Mouse (Mus musculus) MEL (cell line): ENCODE data around the gene Ccdc141. TPM values are rescaled to one million over a fixed set of nuclear protein-coding genes. Genes with fewer than 3 reads are reported as not detected.
A peak's percentile ranks its signal among the peaks of the same experiment; 100 is the strongest.

Experiments
- DNase-seq: peaks from one replicate; pipeline ENCODE4 v3.0.0; 2011; ENCODE audit warnings: low read depth, low spot score
- H3K27ac ChIP-seq: 2 replicates; pipeline ENCODE4 v1.5.1; 2012; ENCODE audit warnings: low read depth, mild to moderate bottlenecking, control low read depth, low read length, moderate library complexity; ENCODE audit not compliant: control insufficient read depth
- H3K27me3 ChIP-seq, 2 experiments: fragments of 150-350 bp in 1 of 2; sonication (generic) in 1 of 2; 2 replicates each; pipeline ENCODE4 v1.6.1; 2012; ENCODE audit warnings: low read length in 2 of 2, mild to moderate bottlenecking in 2 of 2, improper control_type of control experiment in 1 of 2, moderate library complexity in 1 of 2; ENCODE audit not compliant: insufficient read depth in 2 of 2, control insufficient read depth in 1 of 2
- H3K36me3 ChIP-seq, 2 experiments: 2 replicates each; pipeline ENCODE4 v1.6.1; 2012 to 2014; ENCODE audit warnings: low read length in 2 of 2, improper control_type of control experiment in 1 of 2, inconsistent platforms in 1 of 2, mild to moderate bottlenecking in 1 of 2; ENCODE audit not compliant: insufficient read depth in 2 of 2, control insufficient read depth in 1 of 2
- H3K4me1 ChIP-seq, 2 experiments: fragments of 150-350 bp in 1 of 2; sonication (generic) in 1 of 2; 2 replicates each; pipeline ENCODE4 v1.6.1; 2012; ENCODE audit warnings: low read length in 2 of 2, improper control_type of control experiment in 1 of 2, mild to moderate bottlenecking in 1 of 2; ENCODE audit not compliant: insufficient read depth in 2 of 2, control insufficient read depth in 1 of 2
- H3K4me3 ChIP-seq, 2 experiments: fragments of 150-350 bp in 1 of 2; sonication (generic) in 1 of 2; 2 replicates each; pipeline ENCODE4 v1.5.1; 2012; ENCODE audit warnings: low read depth in 2 of 2, low read length in 2 of 2, mild to moderate bottlenecking in 2 of 2, moderate library complexity in 2 of 2, control low read depth in 1 of 2, improper control_type of control experiment in 1 of 2; ENCODE audit not compliant: control insufficient read depth in 1 of 2, insufficient read depth in 1 of 2
- H3K79me2 ChIP-seq: 2 replicates; pipeline ENCODE4 v1.6.1; 2012; ENCODE audit warnings: mild to moderate bottlenecking, low read length, moderate library complexity; ENCODE audit not compliant: control insufficient read depth, poor library complexity, insufficient read depth
- H3K9ac ChIP-seq: 2 replicates; pipeline ENCODE4 v1.6.1; 2012; ENCODE audit warnings: low read depth, mild to moderate bottlenecking, control low read depth, low read length, moderate library complexity; ENCODE audit not compliant: control insufficient read depth, poor library complexity, severe bottlenecking
- H3K9me3 ChIP-seq: fragments of 150-350 bp; sonication (generic); replicated peaks from 2 replicates; pipeline ENCODE4 v1.6.1; 2012; ENCODE audit warnings: mild to moderate bottlenecking, low read length, improper control_type of control experiment, moderate library complexity; ENCODE audit not compliant: insufficient read depth
- CHD1 ChIP-seq: IDR thresholded peaks from 2 replicates; pipeline ENCODE4 v1.6.1; 2012; ENCODE audit warnings: low read depth, mild to moderate bottlenecking, inconsistent platforms, low read length, improper control_type of control experiment
- CTCF ChIP-seq, 3 experiments: IDR thresholded peaks in 2 of 3; conservative IDR thresholded peaks in 1 of 3; 2 replicates each; pipeline ENCODE4 v1.5.1; 2011 to 2012; ENCODE audit warnings: low read length in 3 of 3, low read depth in 2 of 3, mild to moderate bottlenecking in 2 of 3, improper control_type of control experiment in 1 of 3, inconsistent platforms in 1 of 3, mixed read lengths in 1 of 3, moderate library complexity in 1 of 3; ENCODE audit not compliant: control insufficient read depth in 1 of 3, insufficient read depth in 1 of 3, poor library complexity in 1 of 3, severe bottlenecking in 1 of 3
- EP300 ChIP-seq, 2 experiments: IDR thresholded peaks; 2 replicates each; pipeline ENCODE4 v1.6.1; 2011; ENCODE audit warnings: improper control_type of control experiment in 2 of 2, low read length in 2 of 2, low read depth in 1 of 2, mild to moderate bottlenecking in 1 of 2
- GATA1 ChIP-seq: IDR thresholded peaks from 2 replicates; pipeline ENCODE4 v1.6.1; 2011; ENCODE audit warnings: low read depth, low read length, improper control_type of control experiment
- HCFC1 ChIP-seq: IDR thresholded peaks from 2 replicates; pipeline ENCODE4 v1.6.1; 2012; ENCODE audit warnings: low read depth, mild to moderate bottlenecking, inconsistent platforms, low read length, improper control_type of control experiment, moderate library complexity
- JUND ChIP-seq: IDR thresholded peaks from 2 replicates; pipeline ENCODE4 v1.6.1; 2011; ENCODE audit warnings: low read depth, mild to moderate bottlenecking, improper control_type of control experiment, low read length
- MAX ChIP-seq: IDR thresholded peaks from 2 replicates; pipeline ENCODE4 v1.6.1; 2011; ENCODE audit warnings: low read length, improper control_type of control experiment
- MAZ ChIP-seq: IDR thresholded peaks from 2 replicates; pipeline ENCODE4 v1.6.1; 2012; ENCODE audit warnings: low read depth, mild to moderate bottlenecking, inconsistent platforms, low read length, improper control_type of control experiment
- NELFE ChIP-seq: IDR thresholded peaks from 2 replicates; pipeline ENCODE4 v1.6.1; 2011; ENCODE audit warnings: low read depth, low read length, improper control_type of control experiment
- NRF1 ChIP-seq: IDR thresholded peaks from 2 replicates; pipeline ENCODE4 v1.6.1; 2014; ENCODE audit warnings: low read depth, mild to moderate bottlenecking, inconsistent platforms, low read length, improper control_type of control experiment, moderate library complexity; ENCODE audit not compliant: poor library complexity, insufficient read depth, severe bottlenecking
- POLR2AphosphoS5 ChIP-seq: IDR thresholded peaks from 2 replicates; pipeline ENCODE4 v1.6.1; 2012; ENCODE audit warnings: low read depth, borderline replicate concordance, mild to moderate bottlenecking, inconsistent platforms, low read length, moderate library complexity, mixed read lengths
- RAD21 ChIP-seq: IDR thresholded peaks from 2 replicates; pipeline ENCODE4 v1.6.1; 2011; ENCODE audit warnings: mild to moderate bottlenecking, low read depth, low read length, improper control_type of control experiment
- SIN3A ChIP-seq: IDR thresholded peaks from 2 replicates; pipeline ENCODE4 v1.6.1; 2012; ENCODE audit warnings: low read length, improper control_type of control experiment, inconsistent platforms
- SMC3 ChIP-seq: IDR thresholded peaks from 2 replicates; pipeline ENCODE4 v1.6.1; 2011; ENCODE audit warnings: low read depth, low read length, improper control_type of control experiment
- TAL1 ChIP-seq: IDR thresholded peaks from 2 replicates; pipeline ENCODE4 v1.6.1; 2012; ENCODE audit warnings: mild to moderate bottlenecking, inconsistent platforms, low read length, moderate library complexity, mixed read lengths
- UBTF ChIP-seq: IDR thresholded peaks from 2 replicates; pipeline ENCODE4 v1.6.1; 2012; ENCODE audit warnings: low read depth, mild to moderate bottlenecking, inconsistent platforms, low read length, improper control_type of control experiment, moderate library complexity, borderline replicate concordance; ENCODE audit not compliant: insufficient read depth
- USF2 ChIP-seq, 2 experiments: IDR thresholded peaks; 2 replicates each; pipeline ENCODE4 v1.6.1; 2011 to 2012; ENCODE audit warnings: improper control_type of control experiment in 2 of 2, low read length in 2 of 2, borderline replicate concordance in 1 of 2, inconsistent platforms in 1 of 2, low read depth in 1 of 2, mild to moderate bottlenecking in 1 of 2; ENCODE audit not compliant: insufficient read depth in 1 of 2
- ZNF384 ChIP-seq: IDR thresholded peaks from 2 replicates; pipeline ENCODE4 v1.6.1; 2012; ENCODE audit warnings: low read depth, mild to moderate bottlenecking, inconsistent platforms, low read length, improper control_type of control experiment
- polyA plus RNA-seq, 2 experiments: library from polyadenylated mRNA; stranded (reverse) in 1 of 2; unstranded in 1 of 2; fragments of >175 nt in 1 of 2; fragments of >200 nt in 1 of 2; gene quantifications; 2 replicates each; pipeline versions ENCODE4 v1.2.1 to v1.2.4; 2012; ENCODE audit warnings: low replicate concordance in 2 of 2, low read depth in 1 of 2; ENCODE audit not compliant: insufficient read length in 2 of 2, insufficient read depth in 1 of 2, missing spikeins in 1 of 2
- total RNA-seq: library from RNA; depleted of rRNA; stranded (reverse); fragments of 300-350 nt; gene quantifications from 2 replicates; pipeline ENCODE4 v1.2.3, GENCODE M21; 2012

Gene Ccdc141
- total and polyA plus RNA-seq, 3 experiments, result 0.54 to 1.1 TPM; not detected in 1

DNA sequence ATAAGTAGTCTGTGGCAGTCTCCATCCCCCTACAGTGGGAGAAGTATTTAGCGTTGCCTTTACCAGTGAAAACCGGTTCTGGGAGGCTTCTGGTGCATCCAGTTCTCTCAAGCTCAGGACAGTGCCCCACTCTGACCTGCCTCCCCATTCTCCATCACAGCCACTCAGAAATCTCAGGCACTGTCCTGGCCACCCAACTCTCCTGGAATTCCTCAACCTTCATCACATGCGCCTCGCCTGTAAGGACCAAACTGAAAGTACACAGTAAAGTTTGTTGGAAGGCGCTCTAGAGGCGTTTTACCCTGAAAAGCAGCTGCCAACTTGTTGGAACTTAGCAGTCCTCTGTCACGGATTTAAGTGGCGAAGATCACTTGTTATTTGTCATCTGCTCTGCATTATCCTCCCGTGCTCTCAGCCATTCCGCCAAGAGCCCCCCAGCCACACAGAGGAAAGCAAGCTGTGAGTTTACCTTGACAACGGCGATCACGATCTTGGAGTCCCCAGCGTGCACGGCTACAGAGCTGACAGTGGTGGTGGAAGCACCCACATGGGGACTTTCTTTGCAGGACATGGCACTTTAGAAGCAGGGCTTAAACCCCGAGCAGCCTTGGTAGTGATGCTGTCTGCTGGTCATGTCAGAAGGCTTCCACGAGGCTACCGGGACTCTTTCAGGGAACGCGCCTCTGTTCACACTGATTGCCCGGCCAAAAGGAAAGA lies 362 bp downstream of the Ccdc141 start:
- DNase-seq, result peak; percentile 49
- H3K27ac ChIP-seq, result no peak overlapping the region

DNA sequence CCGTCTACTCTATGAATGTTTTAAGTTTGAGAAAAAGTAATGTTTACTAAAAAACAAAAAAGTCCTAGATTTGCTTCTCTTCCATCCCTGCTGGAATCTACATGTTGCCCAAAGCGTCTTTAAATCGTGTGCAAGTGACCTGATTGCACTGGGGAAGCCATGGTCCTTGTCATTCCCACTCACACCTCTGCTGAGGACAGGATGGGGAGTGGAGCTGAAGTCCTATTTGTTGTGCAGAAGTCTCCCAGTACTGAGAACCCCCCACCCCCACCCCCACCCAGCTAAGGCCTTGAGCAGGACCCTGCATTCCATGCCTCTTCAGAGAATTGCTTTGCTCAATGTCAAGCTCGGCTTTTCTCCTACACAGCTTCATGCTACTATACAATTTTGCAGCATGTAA lies 1.2 kb downstream of the Ccdc141 start:
- DNase-seq, result no peak
- Histone ChIP-seq H3K27me3 (no peaks in the 10 kb centered on the region), H3K36me3 (no peaks in the 10 kb centered on the region), H3K4me3 (no peak overlapping the region), H3K4me1 (no peaks in the 10 kb centered on the region), H3K9me3 (no peaks in the 10 kb centered on the region), H3K9ac (no peak overlapping the region), H3K79me2 (no peaks in the 10 kb centered on the region), H3K27ac (no peak overlapping the region)
- TF ChIP-seq POLR2AphosphoS5, result no peak
- TF ChIP-seq USF2 (IDR thresholded peaks at IDR 0.05; ENCODE audit: borderline replicate concordance in 1 of 2, insufficient read depth in 1 of 2, low read depth in 1 of 2, low read length in 2 of 2), result no peak
- TF ChIP-seq NRF1, result no peak
- no peak for TF ChIP-seq RAD21
- no peak for TF ChIP-seq SMC3

More for the DNA sequence above, 362 bp downstream of the Ccdc141 start:
- TF ChIP-seq JUND (no peak), EP300 (IDR thresholded peaks at IDR 0.05; ENCODE audit: low read depth in 1 of 2, low read length in 2 of 2) (no peak), NELFE (no peak), RAD21 (no peak), GATA1 (no peak), MAZ (peak; percentile 46; the same call in 1 of the 2 replicates), POLR2AphosphoS5 (no peak), HCFC1 (no peak), CHD1 (no peak), CTCF (IDR thresholded peaks at IDR 0.05 in 2 of 3, conservative IDR thresholded peaks at IDR 0.05 in 1 of 3; ENCODE audit: control insufficient read depth in 1 of 3, insufficient read depth in 1 of 3, low read depth in 2 of 3, low read length in 3 of 3, poor library complexity in 1 of 3, severe bottlenecking in 1 of 3) (no peak), SIN3A (peak; percentile 30; the same call in 1 of the 2 replicates), TAL1 (no peak), MAX (0 out of 2 replicates have a peak, but pooled peaks have one; percentile 22), ZNF384 (no peak), UBTF (no peak)
- TF ChIP-seq, all 39 proteins: peak for 3
- Histone ChIP-seq H3K79me2 (no peaks in the 10 kb centered on the region), H3K9me3 (no peaks in the 10 kb centered on the region), H3K4me3 (peak overlapping the region; percentile 58 to 61), H3K4me1 (no peaks in the 10 kb centered on the region), H3K36me3 (no peaks in the 10 kb centered on the region), H3K27me3 (no peaks in the 10 kb centered on the region), H3K9ac (peak overlapping the region; percentile 44)
